Mouse (Mus musculus) thymus, adult 18-20 months (tissue): ENCODE results near the gene Ptgdr2.

Experiments used
- DNase-seq, 2 experiments: peaks; one replicate each; pipeline ENCODE4 v3.0.0; 2022; ENCODE audit warnings: mixed read lengths in 2 of 2

Gene Ptgdr2

GRCm38 (mm10) chr19:10937110-10937563 is at the start of gene Ptgdr2:
Ptgdr2 (plus strand) TSS chr19:10937160.
- DNase-seq = no peak

- no peak for DNase-seq
Observed at GRCm38 (mm10) chr19:10892201-10892600, 44.8 kb upstream of the Ptgdr2 start.

DNA sequence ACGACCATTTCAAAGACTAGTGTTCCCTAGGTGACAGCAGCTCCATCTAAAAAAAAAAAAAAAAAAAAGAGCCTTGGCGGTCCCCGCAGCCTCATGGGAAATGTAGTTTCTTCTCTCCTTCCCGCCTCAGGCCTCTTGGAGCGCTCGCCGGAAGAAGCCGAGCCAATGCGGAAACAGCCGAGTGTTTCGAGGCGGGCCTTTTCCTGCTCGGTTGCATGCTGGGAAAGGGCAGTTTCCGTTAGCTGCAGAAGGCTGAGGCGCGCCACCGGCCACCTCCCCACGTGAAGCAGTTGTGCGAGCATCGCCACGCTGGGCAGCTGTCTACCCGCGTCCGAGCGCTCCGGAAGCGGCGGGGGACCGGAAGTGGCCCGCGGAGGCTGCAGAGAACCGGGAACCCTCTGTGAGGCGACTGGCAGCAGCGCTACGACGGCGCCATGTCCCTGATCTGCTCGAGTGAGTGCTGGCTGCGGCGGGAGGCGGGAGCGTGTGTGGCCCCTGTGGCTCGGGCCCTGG is 41.9 kb upstream of the Ptgdr2 start, which contains the start of gene Prpf19:
TSS of gene Prpf19 (plus strand) at position 216 of the 513 bp plus-strand sequence.
- peak; percentile 95 to 96 for DNase-seq

DNA sequence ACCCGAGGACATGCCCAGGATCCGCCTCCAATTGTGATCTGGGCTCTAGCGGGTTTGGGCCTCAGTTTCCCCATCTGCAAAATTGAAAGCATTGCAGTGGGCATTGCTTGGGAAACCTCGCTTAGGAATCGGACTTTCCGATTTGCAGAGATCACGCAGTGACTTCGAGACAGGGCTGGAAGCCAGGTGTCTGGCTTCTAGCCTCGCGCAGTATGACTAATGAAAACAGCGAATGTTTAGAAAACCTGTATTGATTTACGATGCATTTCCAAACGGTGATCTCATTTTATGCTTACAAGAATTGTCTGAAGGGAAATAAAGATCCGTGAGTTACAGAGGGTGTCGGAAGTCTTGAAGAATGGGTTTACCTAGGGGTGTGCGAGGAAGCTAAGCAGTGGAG is 41.3 kb upstream of the Ptgdr2 start:
- no peak for DNase-seq

DNA sequence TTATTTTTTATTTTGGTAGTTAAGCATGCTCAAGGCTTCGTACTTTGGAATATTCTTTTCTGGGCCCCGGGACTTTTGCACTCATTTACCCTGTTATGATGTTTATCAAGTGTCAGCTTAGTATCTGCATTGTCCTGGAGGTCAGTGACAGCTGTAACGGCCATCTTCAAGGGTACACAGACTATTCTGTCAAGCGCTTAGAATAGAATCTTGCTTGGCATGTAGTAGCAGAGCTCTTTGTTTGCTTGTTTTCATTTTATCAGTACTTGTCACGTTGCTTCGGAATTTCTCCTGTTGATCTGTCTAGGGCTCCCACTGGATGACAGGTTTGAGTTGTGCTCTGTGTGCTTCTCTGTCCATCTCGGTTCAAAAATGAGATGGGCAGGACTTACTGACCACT is 40.1 kb upstream of the Ptgdr2 start:
- no peak for DNase-seq

GRCm38 (mm10) chr19:10897491-10897890 is 39.5 kb upstream of the Ptgdr2 start:
- no peak for DNase-seq

GRCm38 (mm10) chr19:10900315-10900714 is 36.6 kb upstream of the Ptgdr2 start:
- no peak for DNase-seq

DNA sequence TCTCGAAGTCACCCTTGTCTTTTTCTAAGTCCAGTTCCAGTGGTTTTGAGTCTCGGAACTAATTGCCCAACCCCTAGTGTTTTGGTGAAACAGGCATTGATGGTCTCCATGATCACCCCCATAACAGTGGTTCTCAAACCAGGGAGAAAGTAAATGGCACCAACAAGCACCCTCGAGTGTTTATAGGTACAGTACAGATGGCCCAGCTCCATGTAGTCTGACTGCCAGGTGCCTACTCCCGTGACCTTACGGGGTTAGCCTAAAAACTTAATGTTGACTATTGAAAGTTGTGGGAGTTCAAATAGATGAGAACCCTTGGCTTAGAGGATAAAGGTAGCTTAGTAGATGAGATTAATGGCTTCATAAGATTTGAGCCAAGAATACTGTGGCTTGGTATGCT is 35.9 kb upstream of the Ptgdr2 start:
- DNase-seq = no peak

GRCm38 (mm10) chr19:10904512-10904911 is 32.4 kb upstream of the Ptgdr2 start:
- DNase-seq = no peak

- no peak for DNase-seq
Observed at GRCm38 (mm10) chr19:10904927-10905727, 31.8 kb upstream of the Ptgdr2 start.

- DNase-seq = no peak
Observed at GRCm38 (mm10) chr19:10905728-10906000, 31.3 kb upstream of the Ptgdr2 start.

DNA sequence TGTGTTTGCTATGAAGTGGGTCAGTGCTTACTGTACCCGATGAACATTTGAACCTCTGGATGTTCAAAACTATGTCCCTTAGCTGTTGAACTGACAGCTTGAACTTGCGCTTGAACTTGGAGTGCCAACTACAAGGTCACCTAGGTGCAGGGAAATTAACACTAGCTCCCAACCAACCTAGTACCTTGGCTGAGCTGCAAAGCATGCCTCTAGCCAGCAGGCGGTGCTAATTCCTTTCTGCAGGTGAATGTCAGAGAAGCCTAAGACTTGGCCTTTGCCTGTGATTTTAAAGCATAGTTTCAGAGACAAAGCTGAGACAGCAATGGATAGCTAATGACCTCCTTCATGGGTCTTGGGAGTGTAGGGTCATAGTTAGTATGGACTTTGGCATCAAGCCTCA is 29.1 kb upstream of the Ptgdr2 start:
- DNase-seq = peak; percentile 16 to 20

DNA sequence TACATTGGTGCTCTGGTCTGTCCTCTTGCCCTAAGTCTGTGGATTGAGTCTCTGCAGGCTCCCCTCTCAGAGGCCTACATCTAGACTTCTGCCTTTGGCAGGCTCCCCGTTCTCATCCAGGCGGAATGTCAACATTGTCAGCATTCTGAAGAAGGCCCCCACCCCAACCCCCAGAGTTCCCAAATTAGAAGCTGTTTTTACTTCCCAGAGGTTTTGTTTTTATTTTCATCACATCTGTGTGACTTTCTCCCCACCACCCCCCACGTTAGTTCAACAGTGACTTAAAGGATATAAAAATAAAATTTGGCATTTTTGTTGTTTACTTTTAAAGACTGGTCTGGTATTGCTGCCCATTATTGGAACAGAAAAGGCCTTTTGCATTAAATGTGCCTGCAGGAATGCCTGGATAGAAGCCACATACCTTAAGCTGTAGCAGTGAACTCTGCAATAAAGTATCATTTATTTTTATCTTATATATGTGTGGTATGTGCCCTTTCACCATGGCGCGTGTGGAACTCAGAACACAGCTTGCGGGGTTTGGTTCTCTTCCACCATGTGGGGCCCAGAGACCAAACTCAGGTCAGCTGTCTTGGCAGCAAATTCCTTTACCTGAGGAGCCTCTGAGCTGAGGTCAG is 27.8 kb upstream of the Ptgdr2 start:
- no peak for DNase-seq

- DNase-seq = no peak
Observed at GRCm38 (mm10) chr19:10914291-10914690, 22.7 kb upstream of the Ptgdr2 start.

DNA sequence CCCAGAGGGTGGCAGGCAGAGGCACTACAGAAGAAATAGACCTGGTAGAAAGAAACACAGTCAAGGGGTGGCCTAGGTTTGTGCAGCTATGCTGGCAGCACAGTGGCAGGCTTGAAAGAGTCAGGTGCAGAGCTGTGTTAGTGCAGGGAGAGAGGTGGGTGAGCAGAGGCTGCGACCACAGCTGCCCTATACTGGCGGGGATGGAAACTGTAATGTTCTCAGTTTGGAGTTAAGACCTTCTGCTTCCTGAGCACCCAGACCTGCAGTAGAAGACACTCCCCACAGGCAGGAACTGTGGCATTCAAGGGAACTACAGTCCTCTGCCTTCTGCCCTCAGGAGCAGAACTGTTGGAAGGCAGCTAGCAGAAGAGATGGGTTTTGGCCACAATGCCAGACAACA is 22.1 kb upstream of the Ptgdr2 start:
- DNase-seq = no peak

DNA sequence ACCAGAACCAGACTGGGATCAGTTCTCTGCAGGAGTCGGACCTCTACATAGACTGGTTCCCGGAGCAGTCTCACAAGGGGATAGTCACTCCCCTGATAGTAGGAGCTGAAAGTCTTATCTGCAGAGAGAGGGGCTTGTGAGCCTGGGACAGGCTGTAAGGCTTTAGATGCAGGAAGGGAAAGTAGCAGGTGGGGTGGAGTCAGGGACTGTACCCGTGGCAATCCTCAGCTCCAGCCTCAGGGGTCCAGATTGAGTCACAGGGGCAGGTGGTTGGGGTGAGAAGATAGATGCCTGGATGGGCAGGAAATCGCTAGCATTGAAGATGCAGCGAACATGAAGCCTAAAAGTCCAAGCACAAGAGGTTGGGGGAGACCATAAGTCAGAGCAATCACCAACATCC is 20.5 kb upstream of the Ptgdr2 start:
- DNase-seq = no peak

GRCm38 (mm10) chr19:10918321-10918991 is 18.5 kb upstream of the Ptgdr2 start:
- no peak for DNase-seq

DNA sequence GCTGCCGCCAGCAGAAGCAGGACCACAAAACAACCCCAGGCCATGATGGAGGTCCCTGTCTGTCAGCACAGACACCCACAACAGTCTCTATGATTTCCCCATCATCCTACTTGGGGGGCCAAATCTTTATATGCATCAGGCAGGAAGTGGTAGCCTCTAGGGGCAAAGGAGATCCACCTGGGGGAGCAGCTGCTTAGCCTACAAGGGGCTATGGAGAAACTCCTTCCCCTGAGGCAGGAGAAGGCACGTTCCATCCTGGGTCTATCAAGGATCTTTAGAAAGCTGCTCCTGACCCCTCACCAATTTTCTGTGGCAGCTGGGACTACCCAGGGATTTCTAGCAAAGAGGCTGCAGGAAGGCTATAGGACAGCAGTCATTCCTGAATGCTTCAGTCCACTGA is 16.4 kb upstream of the Ptgdr2 start, which contains the start of gene Zp1:
TSS of gene Zp1 (minus strand) at position 101 of the 400 bp plus-strand sequence.
- no peak for DNase-seq

DNA sequence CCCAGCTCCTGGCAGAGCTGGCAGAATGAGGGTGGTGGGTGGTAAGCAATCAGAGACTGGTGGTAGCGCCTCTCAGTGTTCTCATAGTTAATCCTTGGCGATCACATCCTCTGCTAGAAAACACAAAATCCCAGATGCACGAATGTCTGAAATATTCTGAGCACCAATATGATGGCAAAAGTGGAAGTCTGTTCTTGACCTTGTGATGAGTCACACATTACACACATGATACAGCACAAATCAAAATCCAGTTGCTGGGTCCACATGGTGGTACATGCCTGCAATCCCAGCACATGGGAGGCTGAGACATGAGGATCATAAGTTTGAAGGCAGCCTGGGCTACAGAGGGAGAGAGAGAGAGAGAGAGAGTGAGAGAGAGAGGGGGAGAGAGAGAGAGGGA is 15.9 kb upstream of the Ptgdr2 start:
- no peak for DNase-seq

DNA sequence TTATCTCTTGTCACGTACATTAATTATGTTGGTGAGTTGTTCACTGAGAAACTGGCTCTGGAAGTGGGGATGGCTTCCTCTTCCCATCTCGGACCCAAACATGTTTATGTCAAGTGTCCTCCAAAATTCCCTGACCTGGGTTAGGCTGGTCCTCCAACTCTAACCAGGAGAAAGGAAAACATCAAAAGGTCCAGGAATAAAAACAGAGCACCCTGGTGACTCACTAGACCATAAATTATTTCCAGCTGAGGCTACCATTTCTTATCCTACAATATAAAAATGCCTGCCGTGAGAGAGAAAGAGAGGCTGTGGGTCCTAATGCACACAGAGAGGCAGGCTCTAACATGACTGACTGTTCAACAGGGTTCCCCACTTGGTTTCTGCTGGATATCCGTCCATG is 12.7 kb upstream of the Ptgdr2 start:
- DNase-seq = no peak

GRCm38 (mm10) chr19:10926123-10926621 is 10.8 kb upstream of the Ptgdr2 start:
- DNase-seq = no peak

DNA sequence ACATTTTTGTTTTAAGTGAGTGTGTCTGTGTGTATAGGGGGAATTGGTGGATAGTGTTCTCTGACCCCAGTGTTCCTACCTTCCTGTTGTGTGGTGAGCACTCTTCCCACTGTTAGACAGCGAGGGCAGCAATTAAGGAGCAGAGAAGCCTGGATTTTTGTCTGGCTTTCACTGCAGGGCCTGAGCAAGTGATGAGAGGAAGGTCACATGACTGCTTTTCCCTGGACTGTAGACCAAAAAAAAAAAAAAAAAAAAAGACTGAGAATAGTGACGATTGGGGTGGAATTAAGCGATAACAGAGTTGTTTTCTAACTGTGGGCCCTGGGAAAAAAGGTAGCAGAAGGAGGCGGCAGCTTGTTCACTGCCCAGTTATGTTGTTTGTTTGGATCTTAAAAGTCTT is 10.3 kb upstream of the Ptgdr2 start:
- no peak for DNase-seq

DNA sequence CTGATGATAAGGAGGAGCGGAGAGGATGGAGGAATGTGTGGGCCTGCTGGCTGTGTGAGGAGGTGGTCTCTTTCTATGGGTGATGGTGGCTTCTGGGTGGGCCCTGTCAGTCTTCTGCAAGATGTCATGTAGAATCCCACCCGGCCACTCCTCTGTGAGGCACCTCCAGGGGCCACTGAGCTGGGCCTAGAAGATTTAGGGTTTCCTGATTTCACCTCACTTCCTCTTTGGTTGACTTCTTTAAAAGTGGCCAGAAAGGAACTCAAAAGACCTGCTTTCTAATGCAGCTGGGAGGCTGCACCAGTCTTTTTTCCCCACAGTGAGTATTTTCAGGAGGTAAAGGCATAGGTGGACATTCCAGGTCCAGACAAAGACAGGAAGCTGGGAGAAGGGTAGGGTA is 6.3 kb upstream of the Ptgdr2 start:
- no peak for DNase-seq

DNA sequence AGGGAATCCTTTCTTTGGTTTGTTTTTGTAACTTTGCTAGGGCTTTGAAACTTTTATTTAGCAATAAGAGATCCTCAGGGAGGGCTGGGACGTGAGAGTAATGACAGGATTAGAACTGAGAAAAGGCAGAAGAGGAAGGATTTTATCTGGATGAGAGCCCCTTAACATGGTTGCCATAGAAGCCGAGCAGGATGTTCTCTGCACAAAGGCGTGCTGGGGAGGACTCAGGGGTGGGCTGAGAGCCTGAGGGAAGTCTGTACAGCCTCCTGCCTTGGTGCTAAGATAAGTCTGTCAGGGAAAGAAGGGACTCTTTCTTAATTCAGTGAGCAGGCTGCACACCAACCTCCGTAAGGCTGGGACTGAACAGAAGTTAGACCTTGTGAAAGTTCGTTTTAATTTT is 1.9 kb upstream of the Ptgdr2 start:
- no peak for DNase-seq
